Mouse (Mus musculus): ENCODE results near the gene Xpo4.

- no peak for TF ChIP-seq POLR2A (IDR thresholded peaks at IDR 0.05; ENCODE audit: insufficient read depth, low read depth, low read length)
- no peak for TF ChIP-seq CTCF (IDR thresholded peaks at IDR 0.05; ENCODE audit: insufficient read depth, low read depth, low read length)
Measured at GRCm38 (mm10) chr14:57687441-57687840, 22.2 kb upstream of the Xpo4 start.
